Mouse (Mus musculus) CH12.LX (cell line): ENCODE measurements around the gene Dnaja3.

ENCODE experiments used
- CHD1 ChIP-seq: IDR thresholded peaks from 2 replicates; pipeline ENCODE4 v1.6.1; 2012; ENCODE audit warnings: low read depth, low read length, improper control_type of control experiment, inconsistent platforms
- CTCF ChIP-seq, 2 experiments: IDR thresholded peaks in 1 of 2; conservative IDR thresholded peaks in 1 of 2; 2 replicates each; pipeline ENCODE4 v1.5.1; 2011 to 2012; ENCODE audit warnings: low read depth in 2 of 2, low read length in 2 of 2, improper control_type of control experiment in 1 of 2, inconsistent platforms in 1 of 2, mild to moderate bottlenecking in 1 of 2, moderate library complexity in 1 of 2
- EP300 ChIP-seq: IDR thresholded peaks from 2 replicates; pipeline ENCODE4 v1.6.1; 2011; ENCODE audit warnings: low read length, improper control_type of control experiment
- GABPA ChIP-seq: IDR thresholded peaks from 2 replicates; pipeline ENCODE4 v1.6.1; 2012; ENCODE audit warnings: low read depth, low read length, improper control_type of control experiment, inconsistent platforms; ENCODE audit not compliant: insufficient replicate concordance
- IRF4 ChIP-seq: IDR thresholded peaks from 2 replicates; pipeline ENCODE4 v1.6.1; 2014; ENCODE audit warnings: low read depth, mild to moderate bottlenecking, inconsistent platforms, low read length, improper control_type of control experiment
- MAX ChIP-seq: IDR thresholded peaks from 2 replicates; pipeline ENCODE4 v1.6.1; 2011; ENCODE audit warnings: low read length, improper control_type of control experiment
- MXI1 ChIP-seq: IDR thresholded peaks from 2 replicates; pipeline ENCODE4 v1.6.1; 2011; ENCODE audit warnings: mild to moderate bottlenecking, low read depth, low read length, improper control_type of control experiment
- MYC ChIP-seq: IDR thresholded peaks from 2 replicates; pipeline ENCODE4 v1.6.1; 2011; ENCODE audit warnings: low read depth, mild to moderate bottlenecking, improper control_type of control experiment, low read length
- POLR2A ChIP-seq: IDR thresholded peaks from 2 replicates; pipeline ENCODE4 v1.6.1; 2011; ENCODE audit warnings: low read depth, mild to moderate bottlenecking, improper control_type of control experiment, low read length
- TCF12 ChIP-seq: IDR thresholded peaks from 2 replicates; pipeline ENCODE4 v1.6.1; 2014; ENCODE audit warnings: low read depth, mild to moderate bottlenecking, inconsistent platforms, low read length, improper control_type of control experiment
- USF2 ChIP-seq: conservative IDR thresholded peaks from 2 replicates; pipeline ENCODE4 v1.6.1; 2011; ENCODE audit warnings: low read depth, low read length, improper control_type of control experiment
- ZC3H11A ChIP-seq: IDR thresholded peaks from 2 replicates; pipeline ENCODE4 v1.6.1; 2012; ENCODE audit warnings: low read depth, mild to moderate bottlenecking, inconsistent platforms, low read length, improper control_type of control experiment
- ZKSCAN1 ChIP-seq: IDR thresholded peaks from 2 replicates; pipeline ENCODE4 v1.6.1; 2012; ENCODE audit warnings: low read depth, inconsistent platforms, low read length, improper control_type of control experiment, borderline replicate concordance
- ZMIZ1 ChIP-seq: IDR thresholded peaks from 2 replicates; pipeline ENCODE4 v1.6.1; 2012; ENCODE audit warnings: low read depth, mild to moderate bottlenecking, inconsistent platforms, low read length, improper control_type of control experiment

- no peak for TF ChIP-seq EP300
- no peak for TF ChIP-seq TCF12
- TF ChIP-seq CTCF (conservative IDR thresholded peaks at IDR 0.05 in 1 of 2, IDR thresholded peaks at IDR 0.05 in 1 of 2; ENCODE audit: low read depth in 2 of 2, low read length in 2 of 2): peak in 1 of 2 experiments; percentile 11; a peak in 1 of 4 replicates
- TF ChIP-seq ZC3H11A: no peak
- no peak for TF ChIP-seq CHD1
- no peak for TF ChIP-seq POLR2A
- TF ChIP-seq USF2: no peak
- TF ChIP-seq MAX: no peak
- no peak for TF ChIP-seq ZMIZ1
- TF ChIP-seq GABPA: no peak
- TF ChIP-seq IRF4: no peak
- no peak for TF ChIP-seq MYC
- TF ChIP-seq MXI1: no peak
- TF ChIP-seq ZKSCAN1: no peak
Observed at GRCm38 (mm10) chr16:4739994-4740393, 100.2 kb downstream of the Dnaja3 start.
